Mouse (Mus musculus) limb, embryonic 12.5 days (tissue): ENCODE data around the gene Mrtfb. TPM values are rescaled to one million over a fixed set of nuclear protein-coding genes. Genes with fewer than 3 reads are reported as not detected.
A peak's percentile ranks its signal among the peaks of the same experiment; 100 is the strongest.

Experiments
- ATAC-seq: fragments of 200-750 bp; cut with Nextera tagmentation; 2 replicates; pipeline ENCODE4 v1.8.0; 2017; ENCODE audit warnings: low read depth, moderate TSS enrichment; ENCODE audit not compliant: insufficient number of reproducible peaks, insufficient read depth, low FRiP score, low TSS enrichment
- H3K27ac ChIP-seq: fragments of 300-500 bp; sonication (generic); 2 replicates; pipeline ENCODE4 v1.5.1; 2016; ENCODE audit warnings: mild to moderate bottlenecking, moderate library complexity
- H3K27me3 ChIP-seq: fragments of 300-500 bp; sonication (generic); 2 replicates; pipeline ENCODE4 v1.6.1; 2016; ENCODE audit warnings: mild to moderate bottlenecking, moderate library complexity
- H3K36me3 ChIP-seq: fragments of 300-500 bp; sonication (generic); 2 replicates; pipeline ENCODE4 v1.6.1; 2016; ENCODE audit warnings: mild to moderate bottlenecking, moderate library complexity
- H3K4me1 ChIP-seq: fragments of 300-500 bp; sonication (generic); replicated peaks from 2 replicates; pipeline ENCODE4 v1.6.1; 2016
- H3K4me2 ChIP-seq: fragments of 300-500 bp; sonication (generic); 2 replicates; pipeline ENCODE4 v1.6.1; 2016; ENCODE audit warnings: mild to moderate bottlenecking, moderate library complexity
- H3K4me3 ChIP-seq: fragments of 300-500 bp; sonication (generic); replicated peaks from 2 replicates; pipeline ENCODE4 v1.5.1; 2016; ENCODE audit warnings: mild to moderate bottlenecking
- H3K9ac ChIP-seq: fragments of 300-500 bp; sonication (generic); replicated peaks from 2 replicates; pipeline ENCODE4 v1.6.1; 2016; ENCODE audit warnings: mild to moderate bottlenecking, moderate library complexity
- H3K9me3 ChIP-seq: fragments of 300-500 bp; sonication (generic); 2 replicates; pipeline ENCODE4 v1.6.1; 2016; ENCODE audit warnings: mild to moderate bottlenecking, moderate library complexity
- WGBS: fragments of 180-500 bp; shearing (Covaris S2); methylation state at CpG from one replicate; pipeline ENCODE4 v1.1.7; 2016; 5-methylcytosine and 5-hydroxymethylcytosine counted together
- polyA plus RNA-seq: library from polyadenylated mRNA; unstranded; fragments of >200 nt; fragmentation: Nextera tagmentation; extraction: Ambion mirVana; gene quantifications from 2 replicates; pipeline ENCODE4 v1.2.1, GENCODE M21; 2016

Mrtfb gene
- polyA plus RNA-seq = 23.1 and 24.7 TPM in 2 replicates

DNA sequence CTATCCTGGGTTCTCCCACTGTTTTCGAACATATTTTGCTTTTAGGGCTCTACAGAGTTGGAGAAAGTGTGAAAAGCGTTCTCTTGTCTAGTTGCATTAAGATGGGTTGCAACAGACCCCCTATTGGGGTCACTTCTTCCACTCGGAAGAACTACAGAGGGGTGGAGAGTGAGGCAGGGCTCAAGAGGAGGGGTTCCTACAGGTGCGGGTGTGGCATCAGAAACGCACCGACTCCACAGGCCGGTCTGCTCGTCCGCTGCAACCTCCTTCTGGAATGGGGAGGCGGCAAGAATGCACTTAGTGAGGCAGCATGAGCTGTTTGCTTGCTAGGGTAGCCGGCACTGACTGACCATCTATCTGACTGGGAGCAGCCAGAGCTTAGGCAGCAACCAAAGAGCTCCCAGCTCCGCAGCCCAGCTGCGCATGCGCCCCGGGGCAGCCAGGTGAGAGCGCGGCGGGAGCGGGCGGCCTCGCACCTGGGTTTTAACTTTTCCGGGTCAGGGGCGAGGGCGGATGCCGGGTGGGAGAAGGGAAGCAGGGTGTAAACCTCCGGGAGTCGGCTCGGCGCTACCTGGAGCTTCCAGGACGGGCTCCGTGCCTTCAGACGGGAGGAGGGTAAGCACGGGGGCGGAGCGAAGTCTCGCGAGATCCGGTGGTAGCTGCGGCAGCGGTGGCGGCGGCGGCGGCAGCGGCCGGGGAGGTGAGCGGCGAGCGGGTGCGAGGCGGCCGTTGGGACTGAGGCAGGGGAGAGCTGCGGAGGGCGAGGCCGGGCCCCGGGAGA is at the start of gene Mrtfb:
Gene Mrtfb, plus strand, starts transcription at position 627 of the 781 bp plus-strand sequence.
- peak within 1 kb of the TSS; percentile 89 for H3K27ac ChIP-seq
- H3K4me2 ChIP-seq = peak within 1 kb of the TSS; percentile 79
- peak; percentile 86 for ATAC-seq
- H3K36me3 ChIP-seq = no peaks in the 10 kb centered on the region
- H3K9me3 ChIP-seq = no peaks in the 10 kb centered on the region
- peaks cover 10% of the 10 kb centered on the region for H3K4me1 ChIP-seq
- WGBS = 1% methylated on average over 51 of the region's 56 CpGs
- H3K4me3 ChIP-seq = peak within 1 kb of the TSS; percentile 87
- H3K9ac ChIP-seq = peak within 1 kb of the TSS; percentile 95
- peaks cover 3% of the 10 kb centered on the region; the same call in 1 of the 2 replicates for H3K27me3 ChIP-seq

DNA sequence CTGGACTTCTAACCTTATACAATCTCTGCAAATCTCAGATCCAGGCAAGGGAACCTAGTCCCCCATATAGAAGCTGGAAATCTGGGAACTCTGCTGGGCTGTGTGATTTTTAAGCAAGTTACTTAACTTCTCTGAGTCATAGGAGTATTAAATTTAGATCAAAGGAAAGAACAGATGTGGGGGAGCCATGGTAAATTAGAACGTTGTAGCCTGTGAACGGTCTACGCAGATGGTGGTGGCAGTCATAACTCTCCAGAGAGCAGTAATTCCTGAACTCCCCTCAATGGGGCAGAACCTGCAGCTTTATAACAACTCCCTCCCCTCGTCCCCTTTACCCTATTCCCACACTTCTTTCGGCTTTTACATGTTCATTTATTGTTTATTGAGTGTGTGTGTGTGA is 48.6 kb upstream of the Mrtfb start:
- peak; percentile 82; the same call in 1 of the 2 replicates for ATAC-seq
- H3K27ac ChIP-seq = no peak overlapping the region
- no peak overlapping the region for H3K9ac ChIP-seq
- H3K27me3 ChIP-seq = no peaks in the 10 kb centered on the region
- no peaks in the 10 kb centered on the region for H3K9me3 ChIP-seq
- WGBS = 19% methylated on average over 5 of the region's 5 CpGs
- H3K4me1 ChIP-seq = peaks cover 16% of the 10 kb centered on the region
- H3K4me3 ChIP-seq = no peak overlapping the region
- no peaks in the 10 kb centered on the region for H3K36me3 ChIP-seq
- H3K4me2 ChIP-seq = no peak overlapping the region

DNA sequence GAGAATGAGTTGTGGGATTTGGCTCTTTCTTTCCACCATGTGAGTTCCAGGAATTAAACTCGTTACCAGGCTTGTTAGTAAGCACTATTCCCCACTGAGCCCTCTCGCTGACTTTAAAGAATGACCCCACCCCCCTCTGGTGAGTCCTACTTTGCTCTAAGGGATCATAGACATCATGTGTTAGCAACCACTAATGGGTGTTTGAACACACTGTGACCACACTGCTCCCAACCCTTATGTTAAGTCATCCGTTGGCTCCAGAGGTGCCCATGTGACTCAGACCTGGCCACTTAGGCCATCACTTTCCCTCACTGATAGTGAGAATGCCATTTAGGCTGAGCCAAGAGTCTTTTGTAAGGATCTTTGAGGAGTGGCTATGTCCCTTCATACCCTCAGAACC is 48.2 kb upstream of the Mrtfb start:
- peak; percentile 52; the same call in 1 of the 2 replicates for ATAC-seq
- H3K9me3 ChIP-seq = no peaks in the 10 kb centered on the region
- no peak overlapping the region for H3K27ac ChIP-seq
- 20% methylated on average over 3 of the region's 3 CpGs for WGBS
- H3K27me3 ChIP-seq = no peaks in the 10 kb centered on the region
- peaks cover 16% of the 10 kb centered on the region for H3K4me1 ChIP-seq
- no peak overlapping the region for H3K9ac ChIP-seq
- H3K36me3 ChIP-seq = no peaks in the 10 kb centered on the region
- no peak overlapping the region for H3K4me2 ChIP-seq
- no peak overlapping the region for H3K4me3 ChIP-seq

DNA sequence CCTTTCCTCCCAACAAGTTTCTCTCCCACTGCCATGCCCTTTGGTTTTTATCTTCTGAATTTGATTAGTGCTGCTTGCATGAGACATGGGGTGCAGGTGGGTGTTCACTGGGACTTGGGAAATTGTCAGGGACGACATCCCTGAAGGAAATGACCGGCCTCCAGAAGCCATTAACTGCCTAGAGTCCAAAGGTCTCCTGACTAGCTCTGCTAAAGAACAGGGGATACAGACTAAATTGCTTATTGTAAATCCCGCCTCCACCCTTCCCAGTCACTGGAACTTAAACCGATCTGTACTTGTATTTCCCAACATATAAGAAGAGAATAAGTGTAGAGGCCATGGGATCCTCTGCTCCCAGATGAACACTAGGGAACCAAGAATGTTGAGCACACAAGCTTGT is 43.5 kb upstream of the Mrtfb start:
- H3K9me3 ChIP-seq = no peaks in the 10 kb centered on the region
- no peak overlapping the region for H3K4me3 ChIP-seq
- WGBS = 71% methylated on average over 4 of the region's 4 CpGs
- H3K4me2 ChIP-seq = no peak overlapping the region
- no peak overlapping the region for H3K9ac ChIP-seq
- no peaks in the 10 kb centered on the region for H3K36me3 ChIP-seq
- H3K4me1 ChIP-seq = peaks cover 4% of the 10 kb centered on the region; the same call in 1 of the 2 replicates
- ATAC-seq = no peak
- no peaks in the 10 kb centered on the region for H3K27me3 ChIP-seq
- H3K27ac ChIP-seq = no peak overlapping the region

DNA sequence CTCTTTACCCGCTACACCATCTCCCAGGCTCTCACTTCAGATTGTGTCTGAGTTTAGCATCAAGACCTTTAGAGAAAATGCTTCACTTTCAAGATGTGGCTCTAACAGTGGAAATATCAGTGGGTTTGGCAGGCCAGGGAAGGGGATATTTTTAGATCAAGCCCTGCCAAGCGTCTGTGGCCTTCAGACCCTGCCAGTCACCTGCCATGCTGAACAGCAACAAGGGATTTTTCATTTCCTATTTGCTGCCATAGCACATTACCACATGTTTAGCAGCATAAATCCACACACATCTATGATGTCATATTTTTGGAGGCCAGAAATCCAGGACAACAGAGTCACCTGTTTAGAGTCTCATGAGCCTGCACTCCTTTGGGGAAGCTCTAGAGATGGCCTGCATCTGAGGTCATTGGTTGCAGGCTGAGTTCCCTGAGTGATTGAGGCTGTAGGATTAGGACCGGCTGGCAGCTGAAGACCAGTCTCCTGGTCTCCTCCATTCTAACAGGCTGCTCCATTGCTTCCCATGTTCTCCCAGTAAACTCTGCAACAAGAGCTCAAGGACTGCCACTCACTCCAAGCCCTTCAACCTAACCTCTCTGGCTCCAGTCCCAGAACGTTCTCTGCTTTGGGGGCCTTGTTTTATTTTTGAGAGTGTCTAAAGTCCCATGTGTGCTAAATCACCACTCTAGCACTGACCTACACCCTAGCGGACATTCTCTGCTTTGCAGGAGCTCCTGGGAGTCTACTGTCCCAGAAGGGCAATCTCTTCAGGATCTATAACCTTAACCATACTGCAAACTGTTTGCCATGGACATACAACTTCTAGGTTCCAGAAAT is 39.9 kb upstream of the Mrtfb start:
- no peaks in the 10 kb centered on the region for H3K9me3 ChIP-seq
- H3K4me2 ChIP-seq = no peak overlapping the region
- no peak overlapping the region for H3K4me3 ChIP-seq
- no peaks in the 10 kb centered on the region for H3K36me3 ChIP-seq
- H3K4me1 ChIP-seq = no peaks in the 10 kb centered on the region
- WGBS = 82% methylated on average over 5 of the region's 5 CpGs
- no peak overlapping the region for H3K27ac ChIP-seq
- no peaks in the 10 kb centered on the region for H3K27me3 ChIP-seq
- no peak overlapping the region for H3K9ac ChIP-seq
- no peak for ATAC-seq

DNA sequence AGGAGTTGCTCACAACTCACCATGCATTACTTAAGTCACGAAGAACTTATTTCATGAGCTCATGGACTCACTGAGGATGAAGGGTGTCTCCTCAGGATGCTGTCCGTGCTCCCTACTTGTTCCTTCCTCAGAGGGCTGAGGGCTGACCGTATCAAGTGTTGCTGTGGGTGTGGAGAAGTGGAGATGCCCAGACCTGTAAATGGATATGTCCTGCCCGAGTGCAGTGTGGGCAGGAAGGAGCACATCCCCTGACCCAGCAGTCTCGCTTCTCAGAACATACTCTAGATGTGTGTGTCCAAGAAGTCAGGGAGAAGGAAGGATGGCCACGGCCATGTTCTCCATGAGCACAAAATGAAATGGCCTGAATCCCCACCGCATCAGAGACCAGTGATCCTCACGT is 38.3 kb upstream of the Mrtfb start:
- no peak overlapping the region for H3K9ac ChIP-seq
- H3K27ac ChIP-seq = no peak overlapping the region
- no peaks in the 10 kb centered on the region for H3K36me3 ChIP-seq
- H3K4me1 ChIP-seq = no peaks in the 10 kb centered on the region
- H3K4me2 ChIP-seq = no peak overlapping the region
- no peaks in the 10 kb centered on the region for H3K27me3 ChIP-seq
- WGBS = 85% methylated on average over 8 of the region's 8 CpGs
- no peak for ATAC-seq
- H3K4me3 ChIP-seq = no peak overlapping the region
- H3K9me3 ChIP-seq = no peaks in the 10 kb centered on the region

DNA sequence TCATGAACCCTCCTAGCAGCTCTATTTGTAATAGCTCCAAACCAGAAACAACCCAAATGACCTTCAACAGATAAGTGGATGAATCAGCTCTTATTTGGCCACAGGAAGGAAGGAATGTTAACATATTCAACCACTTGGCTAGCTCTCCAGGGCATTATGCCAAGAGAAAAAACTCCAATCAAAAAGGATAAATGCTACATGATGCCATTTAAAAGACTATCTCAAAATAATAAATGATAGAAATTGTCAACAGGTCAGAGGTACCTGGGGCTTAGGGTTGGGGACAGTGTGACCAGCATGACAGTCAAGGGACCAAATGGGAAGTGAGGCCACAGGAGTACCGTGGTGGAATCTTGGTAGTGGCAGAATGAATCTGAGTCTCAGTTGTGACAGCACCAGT is 34.8 kb upstream of the Mrtfb start:
- 80% methylated on average over 1 of the region's 1 CpGs for WGBS
- Histone ChIP-seq H3K27me3 (no peaks in the 10 kb centered on the region), H3K4me2 (no peak overlapping the region), H3K27ac (no peak overlapping the region), H3K4me3 (no peak overlapping the region), H3K9me3 (no peaks in the 10 kb centered on the region), H3K4me1 (no peaks in the 10 kb centered on the region), H3K36me3 (no peaks in the 10 kb centered on the region), H3K9ac (no peak overlapping the region)
- no peak for ATAC-seq

DNA sequence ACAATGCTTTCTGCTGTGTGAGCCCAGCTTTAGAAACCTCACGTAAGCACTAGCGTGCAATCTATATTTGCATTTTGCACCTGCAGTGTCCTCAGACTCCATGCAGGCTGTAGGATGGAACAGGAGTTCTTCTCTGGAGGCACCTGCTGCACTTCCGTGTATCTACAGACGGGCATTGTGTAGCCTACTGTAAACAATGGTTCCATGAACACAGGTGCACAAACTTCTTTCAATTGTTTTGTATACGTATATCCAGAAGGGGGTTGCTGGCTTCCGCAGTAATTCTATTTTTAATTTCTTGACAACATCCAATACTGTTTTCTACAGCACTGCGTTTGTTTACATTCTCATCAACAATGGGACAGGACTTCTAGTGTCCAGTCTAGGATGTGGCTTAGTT is 24.2 kb upstream of the Mrtfb start:
- no peak for ATAC-seq
- H3K27ac ChIP-seq = no peak overlapping the region
- no peaks in the 10 kb centered on the region for H3K27me3 ChIP-seq
- peaks cover 10% of the 10 kb centered on the region for H3K4me1 ChIP-seq
- H3K4me2 ChIP-seq = no peak overlapping the region
- no peak overlapping the region for H3K4me3 ChIP-seq
- 93% methylated on average over 7 of the region's 7 CpGs for WGBS
- H3K9me3 ChIP-seq = no peaks in the 10 kb centered on the region
- H3K9ac ChIP-seq = no peak overlapping the region
- no peaks in the 10 kb centered on the region for H3K36me3 ChIP-seq

DNA sequence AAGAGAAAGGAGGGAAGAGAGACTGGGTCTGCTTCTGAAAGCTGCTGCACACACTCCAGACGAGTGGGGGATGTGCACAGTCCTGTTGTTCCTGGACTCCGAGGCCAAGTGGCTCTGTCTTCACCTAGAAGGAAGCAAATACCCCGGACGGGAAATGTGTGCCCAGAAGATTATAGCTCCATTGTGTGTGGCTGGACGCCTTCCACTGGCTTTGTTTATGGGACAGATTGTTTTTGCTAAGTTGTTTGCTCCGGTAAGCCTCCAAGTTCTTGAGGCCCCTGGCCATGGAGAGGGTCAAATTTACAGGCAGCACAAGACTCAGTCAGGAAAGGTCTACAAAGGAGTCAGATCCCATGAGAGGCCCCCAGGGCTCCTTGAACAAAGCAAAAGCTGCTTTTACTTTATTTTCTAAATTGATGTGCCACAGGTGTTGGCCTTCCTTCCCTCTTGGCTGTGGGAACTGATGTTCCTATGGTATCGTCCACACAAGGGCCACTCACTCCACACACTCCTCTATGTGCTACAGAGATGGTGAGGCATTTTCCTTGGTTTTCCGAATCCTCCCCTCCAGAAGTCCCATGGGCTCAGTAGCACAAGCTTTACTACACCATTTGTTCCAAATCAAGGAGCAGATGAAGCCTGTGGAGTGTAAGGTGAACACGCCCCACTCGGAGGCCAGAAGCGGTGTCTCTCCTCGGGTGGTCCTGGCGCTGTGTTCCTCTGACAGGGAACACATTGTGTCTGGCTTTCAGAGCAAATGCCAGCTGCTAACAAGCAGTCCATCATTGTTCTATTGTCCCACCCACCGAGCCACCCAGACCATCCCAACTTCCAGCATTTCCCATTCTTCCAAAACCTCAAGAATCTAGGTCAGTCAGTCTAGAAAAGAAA is 23.1 kb upstream of the Mrtfb start:
- no peaks in the 10 kb centered on the region for H3K27me3 ChIP-seq
- H3K9ac ChIP-seq = no peak overlapping the region
- peak; percentile 42; the same call in 1 of the 2 replicates for ATAC-seq
- no peak overlapping the region for H3K4me3 ChIP-seq
- H3K27ac ChIP-seq = 0 out of 2 replicates have a peak overlapping the region, but pooled peaks have one; percentile 47
- no peaks in the 10 kb centered on the region for H3K9me3 ChIP-seq
- no peak overlapping the region for H3K4me2 ChIP-seq
- no peaks in the 10 kb centered on the region for H3K36me3 ChIP-seq
- H3K4me1 ChIP-seq = peaks cover 10% of the 10 kb centered on the region
- WGBS = 52% methylated on average over 14 of the region's 14 CpGs

DNA sequence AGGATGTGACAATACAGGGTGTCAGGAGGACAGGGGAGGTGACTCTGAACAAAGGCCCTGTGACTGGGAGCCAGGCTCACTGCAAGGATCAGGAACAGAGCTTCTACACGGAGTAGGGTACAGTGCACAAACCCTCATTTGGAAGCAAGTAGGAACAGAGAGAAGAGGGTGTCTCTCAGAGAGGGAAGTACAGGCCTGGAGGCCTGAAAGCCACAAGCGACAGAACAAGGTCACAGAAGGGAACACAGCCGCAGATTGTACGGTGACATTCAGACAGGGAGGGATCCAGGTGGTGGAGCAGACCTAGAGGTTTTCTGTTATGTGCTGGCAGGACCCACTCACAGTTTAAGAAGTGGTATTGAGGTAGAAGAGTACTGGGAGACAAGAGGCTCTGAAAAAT is 17.2 kb upstream of the Mrtfb start:
- no peak for ATAC-seq
- no peak overlapping the region for H3K27ac ChIP-seq
- no peaks in the 10 kb centered on the region for H3K9me3 ChIP-seq
- H3K4me1 ChIP-seq = no peaks in the 10 kb centered on the region
- no peak overlapping the region for H3K4me3 ChIP-seq
- no peak overlapping the region for H3K4me2 ChIP-seq
- H3K9ac ChIP-seq = no peak overlapping the region
- no peaks in the 10 kb centered on the region for H3K36me3 ChIP-seq
- no peaks in the 10 kb centered on the region for H3K27me3 ChIP-seq
- 80% methylated on average over 4 of the region's 4 CpGs for WGBS

DNA sequence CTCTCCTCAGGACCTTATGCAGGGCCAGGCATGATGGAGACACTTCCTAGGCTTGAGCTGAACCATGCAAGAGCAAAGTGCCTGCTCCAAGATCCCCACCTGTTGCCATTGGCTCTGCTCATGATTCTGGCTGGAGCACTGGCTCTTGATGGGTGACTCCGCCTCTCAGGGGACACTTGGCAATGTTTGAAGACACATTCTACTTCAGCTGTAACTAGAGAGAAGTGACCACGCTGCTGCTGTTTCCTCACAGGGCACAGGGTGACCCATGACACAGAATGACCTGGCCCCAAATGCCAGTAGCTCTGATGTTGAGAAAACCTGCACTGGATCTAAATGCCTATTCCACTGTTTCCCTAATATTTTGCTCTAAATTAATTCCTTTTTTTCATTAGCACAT is 16.7 kb upstream of the Mrtfb start:
- H3K9ac ChIP-seq = no peak overlapping the region
- H3K4me2 ChIP-seq = no peak overlapping the region
- H3K9me3 ChIP-seq = no peaks in the 10 kb centered on the region
- no peaks in the 10 kb centered on the region for H3K4me1 ChIP-seq
- H3K36me3 ChIP-seq = no peaks in the 10 kb centered on the region
- H3K27ac ChIP-seq = no peak overlapping the region
- no peaks in the 10 kb centered on the region for H3K27me3 ChIP-seq
- H3K4me3 ChIP-seq = no peak overlapping the region
- WGBS = 69% methylated on average over 2 of the region's 2 CpGs
- ATAC-seq = no peak
